Mouse (Mus musculus): Measurements from ENCODE around the gene Prr14l.
"Not testable (repeated sequence)": the region's sequence is repeated elsewhere in the genome, so short reads cannot be mapped to it uniquely, and the experiment has no call there.

Gene Prr14l

DNA sequence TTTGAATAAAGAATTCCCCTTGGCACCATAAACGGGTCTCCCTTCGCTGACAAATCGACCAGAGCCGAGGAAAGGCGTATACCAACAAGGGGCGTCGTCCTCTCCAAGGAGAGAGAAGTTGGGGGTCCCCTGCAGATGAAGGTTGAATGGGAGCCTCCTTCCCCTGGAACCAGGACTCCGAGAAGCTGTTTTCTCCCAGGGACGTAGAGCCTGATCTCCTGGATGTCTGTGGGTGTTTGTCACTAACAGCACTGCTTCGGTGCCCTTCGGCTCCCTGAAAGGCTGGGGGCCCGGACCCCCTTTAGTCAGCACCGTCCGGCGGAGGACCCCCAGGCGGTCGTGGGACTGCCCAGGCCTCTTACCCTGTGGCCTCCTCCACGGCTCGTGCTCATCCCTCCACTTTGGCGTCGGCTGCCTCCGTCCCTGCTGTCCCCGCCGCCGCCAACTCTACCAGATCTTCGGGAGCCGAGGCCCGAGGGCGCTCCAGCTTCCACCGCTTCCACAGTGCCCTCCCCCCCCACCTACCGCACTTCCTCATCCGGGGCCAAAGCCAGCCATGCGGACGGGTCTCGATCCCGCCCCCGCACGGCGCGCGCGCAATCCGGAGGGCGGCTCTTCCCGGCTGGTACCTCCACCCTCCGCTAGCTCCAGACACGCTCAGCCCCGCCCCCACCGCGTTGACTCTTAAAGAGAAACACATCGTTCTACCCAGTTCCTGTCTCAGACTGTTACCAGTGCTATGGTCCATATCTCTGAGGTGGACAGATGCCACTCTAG, at the start of gene Prr14l:
Prr14l (minus strand) TSS at position 526 of the 777 bp plus-strand sequence.
- peak; percentile 95 for DNase-seq (ENCODE audit: low spot score)

DNA sequence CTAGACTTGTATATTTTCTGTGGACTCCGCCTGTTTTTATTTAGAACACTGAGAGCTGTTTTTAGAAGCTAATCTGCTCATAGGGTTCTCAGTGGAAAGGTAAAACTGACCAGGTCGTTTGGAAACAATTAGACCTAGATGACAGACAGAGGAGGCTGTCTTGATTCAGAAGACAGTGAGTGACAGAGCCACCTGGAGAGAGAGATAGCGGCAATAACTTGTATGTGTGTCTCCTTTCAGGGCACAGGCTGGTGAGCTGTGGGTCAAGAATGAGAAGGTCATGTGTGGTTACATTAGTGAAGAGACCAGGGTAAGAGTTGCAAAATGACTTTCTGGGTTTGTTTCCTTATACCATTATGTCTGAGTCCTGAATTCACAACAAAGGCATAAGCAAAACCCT, 32.7 kb upstream of the Prr14l start:
- no peak for DNase-seq (ENCODE audit: low spot score)

DNA sequence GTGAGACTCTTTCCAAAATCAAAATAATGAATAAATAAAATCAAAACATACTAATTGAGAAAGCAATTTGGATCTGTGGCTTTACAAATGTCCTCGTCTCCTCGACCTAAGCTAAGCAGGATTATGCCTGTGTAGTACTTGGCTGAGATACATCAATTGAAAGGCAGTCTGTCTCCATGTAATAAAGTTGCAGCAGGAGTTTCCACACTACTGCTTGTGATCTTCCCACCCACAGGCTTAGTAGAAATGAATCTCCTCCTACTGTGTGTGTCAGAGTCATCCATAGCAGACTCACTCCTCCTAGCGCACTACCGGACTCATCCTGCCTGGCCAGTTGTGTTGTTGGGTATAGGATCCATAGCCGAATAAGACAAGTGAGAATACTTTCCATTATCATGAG, 18.3 kb upstream of the Prr14l start:
- no peak for DNase-seq (ENCODE audit: low spot score)

DNA sequence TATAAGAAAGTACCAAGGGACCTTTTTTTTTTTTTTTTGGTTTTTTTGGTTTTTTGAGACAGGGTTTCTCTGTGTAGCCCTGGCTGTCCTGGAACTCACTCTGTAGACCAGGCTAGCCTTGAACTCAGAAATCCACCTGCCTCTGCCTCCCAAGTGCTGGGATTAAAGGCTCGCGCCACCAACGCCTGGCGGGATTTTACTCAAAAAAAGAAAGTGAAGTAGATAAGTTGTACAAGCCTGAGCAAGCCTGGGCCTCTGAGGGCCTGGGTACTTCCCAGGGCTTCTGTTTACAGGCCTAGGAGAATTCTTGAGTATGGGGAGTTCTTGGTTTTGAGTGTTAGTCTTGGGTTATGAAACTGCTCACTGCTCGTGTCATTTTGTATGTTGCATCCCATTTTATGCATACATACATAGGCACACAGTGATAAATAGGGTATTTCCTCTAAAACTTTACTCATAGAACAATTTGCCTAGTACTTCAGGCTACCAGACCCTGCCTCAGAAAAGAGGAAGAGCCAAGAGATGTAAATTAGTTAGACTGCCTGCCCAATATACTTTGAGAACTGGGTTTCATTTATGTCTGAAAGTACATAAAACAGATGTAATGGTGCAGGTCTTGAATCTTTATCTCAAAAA, 15.5 kb upstream of the Prr14l start:
- DNase-seq (ENCODE audit: low spot score) = no peak

DNA sequence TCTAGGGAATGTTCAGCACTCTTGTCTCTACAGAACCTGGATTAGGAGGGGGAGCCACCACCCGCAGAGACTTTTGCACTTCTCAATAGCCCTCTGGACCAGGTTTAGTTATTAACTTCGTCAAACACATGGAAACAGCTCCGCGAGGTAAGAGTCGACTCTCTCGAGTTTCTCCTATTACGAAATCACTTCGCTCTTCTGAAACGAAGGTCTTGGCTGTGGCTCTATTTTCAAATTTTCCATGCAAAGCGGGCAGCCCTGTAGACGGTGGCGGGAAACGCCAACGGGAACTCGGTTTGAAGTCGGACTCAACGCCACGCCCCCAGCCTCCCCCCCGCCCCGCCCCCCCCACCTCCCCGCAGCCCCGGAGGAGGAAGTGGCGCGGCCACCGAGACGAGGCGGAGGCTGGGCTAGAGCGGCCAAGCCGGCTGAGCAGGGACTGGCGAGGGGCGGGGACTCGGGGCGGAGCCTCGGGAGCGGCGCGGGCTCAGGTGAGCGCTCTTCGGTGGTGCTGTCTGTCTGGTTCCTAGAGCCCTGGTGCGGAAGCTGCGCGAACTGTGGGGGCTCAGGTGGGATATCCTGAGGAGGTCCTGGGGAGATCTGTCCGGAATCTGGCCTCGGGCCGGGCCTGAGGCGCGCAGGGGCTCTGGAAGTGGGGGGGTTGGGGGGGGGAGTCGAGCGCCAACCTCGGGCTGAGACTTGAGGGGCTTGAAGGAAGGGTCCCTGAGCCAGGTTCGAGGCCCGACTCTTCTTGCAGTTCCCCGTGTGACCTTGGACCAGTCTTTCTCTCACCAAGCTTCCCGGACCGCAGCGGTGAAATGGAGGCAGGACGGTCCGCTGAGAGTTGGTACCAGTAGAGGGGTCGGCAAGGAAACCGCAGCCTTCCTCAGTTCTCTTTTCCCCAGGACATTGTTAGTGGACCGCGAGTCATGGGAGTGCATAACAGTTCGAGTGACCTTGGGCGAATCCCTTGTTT, 9.5 kb upstream of the Prr14l start, which contains the start of gene Depdc5:
Depdc5 (plus strand) TSS at position 449 of the 976 bp plus-strand sequence.
- DNase-seq (ENCODE audit: low spot score) = peak; percentile 92

DNA sequence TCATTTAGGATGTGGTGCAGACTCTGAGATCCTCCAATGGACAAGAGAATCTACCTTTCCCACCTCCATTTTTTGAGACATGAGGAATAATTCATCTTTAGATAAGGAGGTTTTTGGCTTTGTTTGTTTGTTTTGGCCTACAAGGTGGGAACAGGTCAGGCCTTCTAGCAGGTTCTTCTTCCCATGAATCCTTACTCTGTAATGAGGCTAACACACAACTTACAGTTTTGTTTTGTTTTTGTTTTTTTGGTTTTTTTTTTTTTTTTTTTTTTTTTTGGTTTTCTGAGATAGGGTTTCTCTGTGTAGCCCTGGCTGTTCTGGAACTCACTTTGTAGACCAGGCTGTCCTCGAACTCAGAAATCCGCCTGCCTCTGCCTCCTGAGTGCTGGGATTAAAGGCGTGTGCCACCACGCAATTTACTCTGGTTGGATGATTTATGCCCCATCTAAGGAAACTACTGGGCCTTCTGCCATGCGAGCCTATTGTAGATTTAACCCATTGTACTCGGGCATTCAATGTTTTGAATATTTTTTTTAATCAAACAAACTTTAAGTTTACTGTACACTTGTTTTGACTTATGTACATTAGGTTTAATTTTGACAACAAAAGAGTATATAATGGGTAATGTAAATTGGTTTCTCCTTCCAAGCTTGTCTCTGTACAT, 8.5 kb upstream of the Prr14l start:
- DNase-seq (ENCODE audit: low spot score) = no peak

DNA sequence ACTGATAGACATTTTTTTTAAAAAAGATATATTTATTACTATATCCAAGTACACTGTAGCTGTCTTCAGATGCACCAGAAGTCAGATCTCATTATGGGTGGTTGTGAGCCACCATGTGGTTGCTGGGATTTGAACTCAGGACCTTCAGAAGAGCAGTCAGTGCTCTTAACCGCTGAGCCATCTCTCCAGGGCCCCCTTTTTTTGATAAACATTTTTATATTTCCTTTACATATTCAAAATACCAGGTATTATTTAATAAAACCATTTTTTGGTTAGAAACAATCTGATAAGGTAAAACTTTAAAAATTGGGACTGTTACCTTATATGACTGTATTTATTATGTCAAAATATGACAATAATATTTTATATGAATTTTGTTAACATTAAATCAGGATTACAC, 7.0 kb upstream of the Prr14l start:
- no peak for DNase-seq (ENCODE audit: low spot score)

DNA sequence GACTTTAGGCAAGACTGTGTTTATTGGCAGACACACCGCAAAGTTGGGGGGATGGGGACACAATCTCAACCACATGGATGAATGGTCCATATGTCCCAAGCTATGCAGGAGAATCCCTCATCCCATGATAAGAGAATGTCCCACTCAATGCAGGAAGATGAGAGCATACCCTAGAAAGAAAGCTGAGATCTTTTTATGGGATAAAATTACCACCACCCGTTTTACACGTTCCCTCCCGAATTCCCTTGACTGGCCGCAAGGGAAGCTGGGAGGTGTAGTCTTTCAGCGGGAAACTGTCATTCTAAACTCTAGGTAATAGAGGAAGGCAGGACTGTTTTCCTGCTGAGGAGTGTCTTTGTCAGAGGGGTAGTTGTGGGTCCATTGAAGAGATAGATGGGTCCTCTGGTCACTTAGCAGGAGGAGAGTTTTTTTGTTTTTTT, 3.7 kb upstream of the Prr14l start:
- DNase-seq (ENCODE audit: low spot score) = peak; percentile 12

DNA sequence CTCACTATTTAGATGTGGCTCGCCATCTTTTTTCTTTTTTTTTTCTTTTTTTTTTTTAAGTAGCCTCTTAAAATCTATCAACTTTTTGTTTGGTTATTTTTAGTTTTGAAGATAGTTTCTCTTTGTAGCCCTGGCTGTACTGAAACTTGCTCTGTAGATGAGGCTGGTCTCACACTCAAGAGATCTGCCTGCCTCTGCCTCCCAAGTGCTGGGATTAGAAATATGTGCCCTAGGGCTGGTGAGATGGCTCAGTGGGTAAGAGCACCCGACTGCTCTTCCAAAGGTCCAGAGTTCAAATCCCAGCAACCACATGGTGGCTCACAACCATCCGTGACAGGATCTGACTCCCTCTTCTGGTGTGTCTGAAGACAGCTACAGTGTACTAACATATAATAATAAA, 1.2 kb upstream of the Prr14l start:
- not testable (repeated sequence) for DNase-seq (ENCODE audit: low spot score)

DNA sequence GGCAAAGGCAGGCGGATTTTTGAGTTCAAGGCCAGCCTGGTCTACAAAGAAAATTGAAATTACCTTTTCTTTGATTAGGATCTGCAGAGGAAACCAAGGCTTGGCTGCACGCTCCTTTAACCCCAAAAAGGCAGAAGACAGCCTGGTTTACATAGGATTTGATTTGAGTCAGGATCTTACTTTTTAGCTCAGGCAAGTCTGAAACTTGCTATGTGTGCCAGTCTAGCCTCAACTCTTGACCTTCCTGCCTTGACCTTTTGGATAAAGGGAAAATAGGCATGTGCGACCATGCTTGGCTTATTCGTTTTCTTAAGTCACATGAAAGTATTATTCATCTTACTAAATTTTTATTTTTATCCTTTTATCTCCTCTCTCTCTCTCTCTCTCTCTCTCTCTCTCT, 762 bp upstream of the Prr14l start:
- no peak for DNase-seq (ENCODE audit: low spot score)

DNA sequence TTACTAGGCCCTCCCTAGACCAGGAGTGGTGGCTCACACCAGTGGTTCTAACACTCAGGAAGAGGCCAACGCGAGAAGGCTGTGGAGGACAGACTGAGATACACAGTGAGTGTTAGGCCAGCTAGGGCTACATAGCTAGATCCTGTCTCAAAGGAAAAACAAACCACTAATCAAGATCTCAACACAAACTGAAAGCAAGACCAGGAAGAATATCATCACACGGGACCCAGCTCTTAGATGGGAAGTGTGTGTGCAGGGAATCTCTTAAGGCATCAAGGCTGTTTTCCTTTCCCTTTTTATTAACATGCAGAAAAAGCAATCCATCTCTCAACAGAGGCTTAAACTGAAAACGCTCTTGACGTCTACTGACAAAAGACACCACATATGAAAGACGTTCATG, 2.0 kb downstream of the Prr14l start:
- no peak for DNase-seq (ENCODE audit: low spot score)

DNA sequence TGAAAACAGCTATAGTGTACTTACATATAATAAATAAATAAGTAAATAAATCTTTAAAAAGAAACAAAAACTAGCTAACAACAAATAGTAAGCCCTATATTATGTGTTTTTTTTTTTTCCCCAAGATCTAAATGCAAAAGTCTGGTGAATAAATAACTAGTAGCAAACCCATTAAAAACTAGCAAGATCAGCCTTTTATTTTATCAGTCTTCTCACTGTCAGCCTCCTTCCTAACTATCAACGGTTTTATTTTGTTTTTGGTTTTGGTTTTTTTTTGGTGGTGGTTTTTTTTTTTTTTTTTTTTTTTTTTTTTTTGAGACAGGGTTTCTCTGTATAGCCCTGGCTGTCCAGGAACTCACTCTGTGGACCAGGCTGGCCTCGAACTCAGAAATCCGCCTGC, 4.5 kb downstream of the Prr14l start:
- not testable (repeated sequence) for DNase-seq (ENCODE audit: low spot score)

DNA sequence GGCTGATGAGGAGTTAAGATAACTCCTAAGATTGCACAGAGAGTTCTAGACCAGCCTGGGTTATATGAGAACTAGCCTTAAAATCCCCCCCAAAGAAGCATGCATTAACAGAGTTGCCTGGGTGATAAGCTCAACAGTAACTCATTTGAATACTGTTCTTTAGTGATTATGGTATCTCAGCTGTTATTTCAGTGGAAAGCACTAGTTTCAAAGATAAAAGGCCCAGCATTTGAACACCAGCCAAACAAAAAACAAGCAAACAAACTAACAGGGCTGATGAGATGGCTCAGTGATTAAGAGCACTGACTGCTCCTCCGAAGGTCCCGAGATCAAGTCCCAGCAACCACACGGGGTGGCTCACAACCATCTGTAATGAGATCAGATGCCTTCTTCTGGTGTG, 4.9 kb downstream of the Prr14l start:
- no peak for DNase-seq (ENCODE audit: low spot score)

DNA sequence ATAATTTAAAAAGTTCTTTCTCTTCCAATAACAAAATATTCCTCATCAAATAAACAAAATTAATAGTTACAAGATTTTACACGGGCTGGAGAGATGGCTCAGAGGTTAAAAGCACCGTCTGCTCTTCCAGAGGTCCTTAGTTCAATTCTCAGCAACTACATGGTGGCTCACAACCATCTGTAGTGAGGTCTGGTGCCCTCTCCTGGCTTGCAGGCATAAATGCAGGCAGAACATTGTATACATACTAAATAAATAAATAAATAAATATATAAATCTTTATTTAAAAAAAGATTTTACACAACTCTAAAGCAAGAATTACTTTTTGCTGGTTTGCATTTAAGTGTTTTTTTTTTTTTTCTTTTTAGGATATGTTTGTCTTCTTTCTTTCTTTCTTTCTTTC, 14.0 kb downstream of the Prr14l start:
- no peak for DNase-seq (ENCODE audit: low spot score)

DNA sequence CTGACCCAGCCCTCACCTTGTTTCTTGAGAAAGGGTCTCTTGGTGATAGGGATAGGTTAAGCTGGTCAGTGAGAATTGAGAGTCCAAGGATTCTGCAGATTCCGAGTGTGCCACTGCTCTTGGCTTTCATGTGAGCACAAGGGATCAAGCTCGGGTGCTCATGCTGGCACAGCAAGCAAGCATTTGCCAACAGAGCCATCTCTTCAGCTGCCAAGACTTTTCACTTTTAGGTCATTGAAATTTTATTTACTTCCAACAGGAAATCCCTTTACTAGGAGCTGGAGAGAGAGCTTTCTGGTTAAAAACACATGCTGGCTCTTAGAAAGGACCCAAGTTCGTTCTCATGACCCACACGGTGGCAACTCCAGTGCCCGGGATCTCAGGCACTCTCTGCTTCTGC, 17.1 kb downstream of the Prr14l start:
- no peak for DNase-seq (ENCODE audit: low spot score)

DNA sequence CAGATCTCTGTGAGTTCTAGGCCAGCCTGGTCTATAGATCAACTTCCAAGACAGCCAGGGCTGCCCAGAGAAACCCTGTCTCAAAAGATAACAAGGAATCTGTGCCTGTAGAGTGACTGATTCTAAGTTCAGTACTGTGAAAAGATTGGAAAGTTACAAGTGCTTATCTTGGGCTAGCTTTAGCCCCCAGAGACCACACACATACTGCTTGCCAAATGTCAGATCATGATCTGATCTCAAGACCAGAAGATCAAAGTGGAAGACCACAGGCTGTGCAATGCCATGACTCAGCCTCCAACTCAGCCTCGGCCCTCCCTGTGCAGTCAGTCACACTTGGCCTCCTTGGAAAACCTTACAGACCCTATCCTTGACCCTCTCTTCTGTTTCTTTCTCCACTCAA, 19.6 kb downstream of the Prr14l start:
- DNase-seq (ENCODE audit: low spot score) = no peak

DNA sequence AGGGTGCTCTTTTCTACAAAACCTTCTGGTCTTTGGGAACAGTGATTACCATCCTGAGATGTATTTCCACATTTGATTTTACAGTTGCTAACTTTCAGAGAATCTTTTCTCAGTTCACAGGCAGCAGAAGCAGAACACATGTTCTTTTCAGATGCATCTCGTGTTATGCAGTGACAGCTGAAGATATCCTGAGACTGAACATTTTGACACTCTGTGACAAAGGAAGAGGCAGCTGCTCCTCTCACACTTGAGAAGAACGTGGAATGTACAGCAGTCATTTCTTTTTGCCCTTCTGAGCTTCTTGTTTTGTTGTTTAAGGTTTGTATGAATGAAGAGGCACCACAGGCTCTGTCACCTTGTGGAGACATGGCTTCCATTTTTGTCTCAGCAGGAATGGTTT, 24.0 kb downstream of the Prr14l start:
- no peak for DNase-seq (ENCODE audit: low spot score)

DNA sequence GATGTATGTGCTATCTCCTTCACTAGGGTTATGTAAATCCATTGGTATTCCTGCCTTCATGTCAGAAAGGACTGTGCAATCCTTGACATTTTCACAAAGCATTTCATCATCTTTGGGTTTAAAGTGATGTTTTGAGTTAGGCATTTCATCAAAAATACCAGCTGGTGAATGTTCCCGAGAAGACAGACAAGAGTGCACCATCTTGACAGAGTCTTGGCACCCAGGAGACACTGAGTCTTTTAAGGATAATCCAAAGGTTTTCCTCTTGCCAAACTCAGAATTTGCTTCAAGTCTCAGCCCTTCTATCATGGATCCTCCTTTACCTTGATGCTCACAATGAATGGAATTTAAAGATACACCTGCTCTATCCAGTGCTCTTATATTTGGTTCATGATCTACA, 25.3 kb downstream of the Prr14l start:
- DNase-seq (ENCODE audit: low spot score) = not testable (repeated sequence)

DNA sequence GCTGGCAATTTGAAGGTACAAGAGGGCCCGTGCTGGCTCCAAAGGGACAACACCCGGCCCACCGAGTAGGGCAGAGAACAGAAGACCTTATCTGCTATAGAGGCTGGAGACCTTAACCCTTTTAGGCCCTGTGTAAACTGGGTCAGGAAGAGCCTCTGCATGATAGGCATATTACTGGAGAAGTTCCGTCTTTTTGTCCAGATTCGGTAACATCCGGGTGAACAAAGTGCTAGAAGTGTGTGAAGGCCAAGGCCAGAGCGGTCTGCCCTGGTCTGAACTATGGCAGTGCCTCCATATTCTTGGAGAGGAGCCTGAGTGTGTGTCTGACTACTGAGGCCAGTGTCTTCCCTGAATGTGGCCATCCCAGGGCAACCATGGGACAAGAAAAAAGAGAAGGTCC, 27.0 kb downstream of the Prr14l start, which contains the start of gene Gm20671:
Gm20671 (minus strand) TSS at position 101 of the 400 bp plus-strand sequence.
- DNase-seq (ENCODE audit: low spot score) = no peak

DNA sequence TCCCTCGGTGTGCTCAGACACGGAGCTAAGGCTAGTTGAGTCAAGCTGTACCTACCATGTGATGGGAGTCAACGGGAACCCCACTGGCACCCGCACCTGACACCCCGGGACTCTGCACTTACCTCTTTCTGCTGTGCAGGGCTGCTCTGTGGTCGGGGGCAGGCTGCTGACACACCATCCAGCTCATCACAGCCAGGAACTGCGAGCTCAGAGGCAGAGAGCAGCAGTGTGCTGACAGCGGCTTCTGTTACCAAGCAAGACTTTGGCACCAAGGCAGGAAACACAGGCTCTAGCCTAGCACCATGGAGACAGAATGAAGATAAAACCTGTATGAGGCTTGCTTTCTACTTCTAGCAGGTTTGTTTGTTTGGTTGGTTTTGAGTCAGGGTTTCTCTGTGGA, 33.6 kb downstream of the Prr14l start:
- DNase-seq (ENCODE audit: low spot score) = no peak

DNA sequence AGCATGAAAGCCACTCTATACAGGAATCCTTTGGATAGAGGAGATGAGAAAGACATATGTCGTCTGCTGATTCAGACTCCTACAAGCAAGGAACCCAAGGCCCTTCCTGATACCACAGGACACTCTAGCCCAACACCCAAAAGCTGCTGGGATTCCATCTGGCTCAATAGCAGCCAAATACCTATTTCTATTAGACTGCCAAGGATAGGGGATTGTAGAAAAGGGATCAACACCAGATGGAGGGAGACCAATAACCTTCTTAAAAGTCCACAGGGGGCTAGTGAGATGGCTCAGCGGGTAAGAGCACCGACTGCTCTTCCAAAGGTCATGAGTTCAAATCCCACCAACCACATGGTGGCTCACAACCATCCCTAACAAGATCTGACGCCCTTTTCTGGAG, 38.7 kb downstream of the Prr14l start:
- DNase-seq (ENCODE audit: low spot score) = no peak

DNA sequence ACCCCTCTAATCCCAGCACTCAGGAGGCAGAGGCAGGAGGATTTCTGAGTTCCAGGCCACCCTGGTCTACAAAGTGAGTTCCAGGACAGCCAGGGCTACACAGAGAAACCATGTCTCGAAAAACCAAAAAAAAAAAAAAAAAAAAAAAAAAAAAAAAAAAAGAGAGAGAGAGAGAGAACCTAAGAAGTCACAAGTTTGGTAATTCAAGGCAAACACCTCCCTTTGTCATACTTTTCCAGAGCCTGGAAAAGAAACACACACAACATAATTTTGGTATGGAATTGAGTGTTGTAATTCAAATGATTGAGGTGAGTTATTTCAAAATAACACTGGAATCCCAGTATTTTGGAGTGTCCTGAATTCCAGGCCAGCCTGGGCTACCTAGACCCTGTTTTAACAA, 67.6 kb downstream of the Prr14l start:
- DNase-seq (ENCODE audit: low spot score) = not testable (repeated sequence)

Measured in ovary, adult 18-20 months (tissue).